Mouse (Mus musculus): ENCODE results near the gene Ccs. TPM values are rescaled to one million over a fixed set of nuclear protein-coding genes. Genes with fewer than 3 reads are reported as not detected.

Ccs gene
- total RNA-seq (2014; rRNA removed; ENCODE audit: low replicate concordance) (23.2 and 58.6 TPM in 2 replicates), polyA plus RNA-seq (2015; fragmentation: Nextera tagmentation; extraction: Ambion mirVana) (41.8 and 42.1 TPM in 2 replicates)

DNA sequence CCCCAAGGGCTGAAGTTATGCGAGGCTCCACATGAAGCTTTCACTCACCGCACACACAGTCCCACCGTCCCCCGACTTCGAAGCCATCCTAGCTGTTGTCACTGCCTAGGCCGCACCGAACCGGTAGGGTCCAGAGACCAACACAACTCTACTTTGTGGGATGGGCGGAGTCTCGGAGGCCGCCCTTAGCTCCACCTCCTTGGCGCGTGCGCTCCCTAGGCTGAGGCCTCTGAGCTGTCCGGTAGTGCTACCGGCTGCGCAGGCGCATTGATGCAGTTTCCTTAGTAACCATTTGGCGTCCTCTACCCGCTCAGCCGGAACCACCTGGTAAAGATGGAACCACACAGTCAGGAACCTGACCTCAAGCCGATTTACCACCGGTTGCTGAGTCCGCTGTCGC, at the start of gene Ccs, which contains the start of gene Ccdc87:
Gene Ccs, minus strand, starts transcription at position 184 of the 400 bp plus-strand sequence.
Gene Ccdc87, plus strand, starts transcription at position 218 of the 400 bp plus-strand sequence.
- Histone ChIP-seq H3K27me3 (ENCODE audit: control insufficient read depth, insufficient read depth, low read length) (0 out of 2 replicates have a peak, but pooled peaks cover 18% of the 10 kb centered on the region), H3K9me3 (replicated peaks; ENCODE audit: control insufficient read depth, low read length) (no peaks in the 10 kb centered on the region), H3K4me1 (ENCODE audit: control insufficient read depth, insufficient read depth) (peaks cover 11% of the 10 kb centered on the region), H3K4me2 (ENCODE audit: low read depth, low read length) (peak within 1 kb of the TSS; percentile 94), H3K27ac (ENCODE audit: low read depth) (peak within 1 kb of the TSS; percentile 40), H3K36me3 (replicated peaks; ENCODE audit: control insufficient read depth, insufficient read depth, low read length) (no peaks in the 10 kb centered on the region), H3K4me3 (ENCODE audit: low read depth, low read length) (peak within 1 kb of the TSS; percentile 64), H3K9ac (replicated peaks; ENCODE audit: low read depth, low read length) (peak within 1 kb of the TSS; percentile 69)
- ATAC-seq (ENCODE audit: insufficient read depth, low read depth) = peak; percentile 99
- under 1% methylated on average over 25 of the region's 25 CpGs for WGBS
- TF ChIP-seq EP300 (IDR thresholded peaks at IDR 0.05; ENCODE audit: low read depth) = no peak
- DNase-seq (ENCODE audit: low spot score) = peak; percentile 97

DNA sequence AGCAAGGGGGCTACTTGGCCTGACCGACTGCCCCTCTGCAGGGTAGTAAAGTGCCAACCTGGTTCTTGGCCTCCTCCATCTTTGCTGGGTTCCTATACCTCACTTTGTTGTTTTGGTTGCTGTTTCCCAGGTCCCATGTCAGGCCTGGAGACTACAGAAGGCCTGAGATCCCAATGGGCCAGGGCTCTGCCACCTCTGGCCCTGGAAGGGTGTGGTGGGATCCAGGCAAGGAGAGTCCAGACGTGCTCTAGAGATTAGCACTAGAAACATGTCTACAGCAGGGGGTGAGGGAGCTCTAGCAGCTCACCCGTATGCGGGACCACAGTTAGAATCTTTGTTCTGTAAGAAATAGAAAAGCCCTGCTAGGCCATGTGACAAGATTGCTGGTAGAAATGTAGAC, 44.8 kb upstream of the Ccs start:
- Histone ChIP-seq H3K4me2 (ENCODE audit: low read depth, low read length) (no peak overlapping the region), H3K4me3 (ENCODE audit: low read depth, low read length) (no peak overlapping the region), H3K27ac (ENCODE audit: low read depth) (no peak overlapping the region), H3K9ac (replicated peaks; ENCODE audit: low read depth, low read length) (no peak overlapping the region), H3K36me3 (replicated peaks; ENCODE audit: control insufficient read depth, insufficient read depth, low read length) (0 out of 2 replicates have a peak, but pooled peaks cover 7% of the 10 kb centered on the region), H3K27me3 (ENCODE audit: control insufficient read depth, insufficient read depth, low read length) (no peaks in the 10 kb centered on the region), H3K4me1 (ENCODE audit: control insufficient read depth, insufficient read depth) (no peaks in the 10 kb centered on the region), H3K9me3 (replicated peaks; ENCODE audit: control insufficient read depth, low read length) (no peaks in the 10 kb centered on the region)
- WGBS = 77% methylated on average over 4 of the region's 4 CpGs
- TF ChIP-seq EP300 (IDR thresholded peaks at IDR 0.05; ENCODE audit: low read depth) = no peak
- TF ChIP-seq CTCF (IDR thresholded peaks at IDR 0.05; ENCODE audit: low read depth) = no peak
- DNase-seq (ENCODE audit: low spot score) (no peak), ATAC-seq (ENCODE audit: insufficient read depth, low read depth) (no peak)

DNA sequence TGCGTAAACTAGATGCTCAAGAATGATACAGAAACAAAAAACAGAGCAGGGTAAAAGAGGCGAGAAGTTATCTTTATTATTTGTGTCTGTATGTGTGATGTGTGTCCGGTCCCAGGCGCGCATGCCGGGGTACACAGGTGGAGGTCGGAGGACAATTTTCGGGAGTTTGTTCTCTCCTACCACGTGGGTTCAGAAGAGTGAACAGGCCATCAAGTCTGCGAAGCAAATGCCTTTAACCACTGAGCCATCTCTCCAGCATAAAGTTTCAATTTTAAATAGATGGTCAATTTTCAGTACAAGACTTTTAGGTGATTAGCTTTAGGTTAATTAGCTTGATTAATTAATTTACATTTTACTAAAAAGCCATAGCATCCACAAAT, 40.2 kb upstream of the Ccs start:
- Histone ChIP-seq H3K27me3 (ENCODE audit: control insufficient read depth, insufficient read depth, low read length) (0 out of 2 replicates have a peak, but pooled peaks cover 4% of the 10 kb centered on the region), H3K27ac (ENCODE audit: low read depth) (no peak overlapping the region), H3K4me1 (ENCODE audit: control insufficient read depth, insufficient read depth) (peaks cover 8% of the 10 kb centered on the region; the same call in 1 of the 2 replicates), H3K36me3 (replicated peaks; ENCODE audit: control insufficient read depth, insufficient read depth, low read length) (0 out of 2 replicates have a peak, but pooled peaks cover 7% of the 10 kb centered on the region), H3K9me3 (replicated peaks; ENCODE audit: control insufficient read depth, low read length) (no peaks in the 10 kb centered on the region), H3K9ac (replicated peaks; ENCODE audit: low read depth, low read length) (0 out of 2 replicates have a peak overlapping the region, but pooled peaks have one; percentile 85), H3K4me2 (ENCODE audit: low read depth, low read length) (peak overlapping the region; percentile 90), H3K4me3 (ENCODE audit: low read depth, low read length) (peak overlapping the region; percentile 89)
- DNase-seq (ENCODE audit: low spot score) = no peak
- WGBS = 58% methylated on average over 10 of the region's 10 CpGs
- TF ChIP-seq EP300 (IDR thresholded peaks at IDR 0.05; ENCODE audit: low read depth) = no peak
- TF ChIP-seq CTCF (IDR thresholded peaks at IDR 0.05; ENCODE audit: low read depth) = no peak
- ATAC-seq (ENCODE audit: insufficient read depth, low read depth) = no peak

DNA sequence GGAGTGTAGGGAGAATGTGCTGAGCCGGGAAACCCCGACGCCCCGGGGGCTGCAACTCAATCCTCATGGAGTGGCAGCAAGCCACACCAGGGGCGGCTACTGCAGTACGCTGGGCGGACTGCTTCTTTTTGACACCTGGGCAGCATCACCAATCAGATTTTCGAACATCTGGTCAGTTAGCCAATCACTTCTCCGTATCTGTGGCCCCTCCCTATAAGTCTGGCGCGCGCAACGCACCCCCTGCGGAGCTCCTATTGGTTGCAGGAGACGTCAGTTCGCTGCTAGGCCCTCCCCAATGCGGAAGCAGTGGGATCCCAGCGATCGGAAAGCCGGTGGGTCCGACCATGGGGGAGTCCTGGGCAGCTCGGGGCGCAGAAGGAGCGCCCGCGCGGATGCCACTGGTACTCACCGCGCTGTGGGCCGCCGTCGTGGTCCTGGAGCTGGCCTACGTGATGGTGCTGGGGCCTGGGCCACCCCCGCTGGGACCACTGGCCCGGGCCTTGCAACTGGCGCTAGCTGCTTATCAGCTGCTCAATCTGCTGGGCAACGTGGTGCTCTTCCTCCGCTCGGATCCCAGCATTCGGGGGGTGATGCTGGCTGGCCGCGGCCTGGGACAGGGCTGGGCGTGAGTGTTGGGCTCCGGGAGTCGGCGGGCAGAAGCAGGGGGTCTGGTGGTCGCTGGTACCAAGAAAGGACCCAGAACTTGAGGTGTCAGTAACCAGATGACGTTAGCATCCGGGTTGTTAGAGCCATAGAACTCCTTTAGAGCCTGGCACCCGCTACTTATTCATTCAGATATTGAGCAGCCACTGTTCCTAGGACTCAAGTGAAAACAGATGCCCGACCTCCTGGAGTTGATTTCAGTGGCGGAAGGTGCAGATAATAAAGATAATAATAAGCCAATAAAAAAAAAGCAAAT, 39.5 kb upstream of the Ccs start, which contains the start of gene Zdhhc24:
Gene Zdhhc24, plus strand, starts transcription at position 264 of the 919 bp plus-strand sequence.
- Histone ChIP-seq H3K27me3 (ENCODE audit: control insufficient read depth, insufficient read depth, low read length) (0 out of 2 replicates have a peak, but pooled peaks cover 4% of the 10 kb centered on the region), H3K36me3 (replicated peaks; ENCODE audit: control insufficient read depth, insufficient read depth, low read length) (0 out of 2 replicates have a peak, but pooled peaks cover 7% of the 10 kb centered on the region), H3K27ac (ENCODE audit: low read depth) (0 out of 2 replicates have a peak within 1 kb of the TSS, but pooled peaks have one; percentile 47), H3K9ac (replicated peaks; ENCODE audit: low read depth, low read length) (peak within 1 kb of the TSS; percentile 85), H3K4me1 (ENCODE audit: control insufficient read depth, insufficient read depth) (peaks cover 8% of the 10 kb centered on the region; the same call in 1 of the 2 replicates), H3K4me2 (ENCODE audit: low read depth, low read length) (peak within 1 kb of the TSS; percentile 90), H3K4me3 (ENCODE audit: low read depth, low read length) (peak within 1 kb of the TSS; percentile 89), H3K9me3 (replicated peaks; ENCODE audit: control insufficient read depth, low read length) (no peaks in the 10 kb centered on the region)
- WGBS = under 1% methylated on average over 52 of the region's 52 CpGs
- ATAC-seq (ENCODE audit: insufficient read depth, low read depth) (peak; percentile 99), DNase-seq (ENCODE audit: low spot score) (peak; percentile 91)
- TF ChIP-seq CTCF (IDR thresholded peaks at IDR 0.05; ENCODE audit: low read depth) = no peak
- TF ChIP-seq EP300 (IDR thresholded peaks at IDR 0.05; ENCODE audit: low read depth) = no peak

DNA sequence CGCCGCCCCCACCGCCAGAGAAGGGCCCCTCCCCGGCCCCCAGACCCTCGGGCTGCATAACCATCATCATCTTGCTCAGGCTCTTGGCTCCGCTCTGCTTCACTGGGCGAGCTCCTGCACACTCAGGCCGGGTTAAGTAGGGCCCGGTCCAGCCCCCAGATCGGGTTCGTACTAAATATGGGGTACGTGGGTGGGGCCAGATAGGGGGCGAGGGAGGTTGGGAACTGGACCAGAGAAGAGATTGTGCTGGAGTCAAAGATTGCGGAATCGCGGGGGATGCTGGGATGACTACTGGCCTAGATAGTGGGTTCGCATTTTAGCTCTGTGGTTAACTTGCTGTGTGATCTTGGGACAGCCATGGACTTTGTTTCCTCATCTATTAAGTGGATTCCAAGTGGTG, 38.7 kb upstream of the Ccs start, which contains the start of gene Actn3:
Gene Actn3, minus strand, starts transcription at position 125 of the 400 bp plus-strand sequence.
- Histone ChIP-seq H3K9ac (replicated peaks; ENCODE audit: low read depth, low read length) (peak within 1 kb of the TSS; percentile 85), H3K4me3 (ENCODE audit: low read depth, low read length) (peak within 1 kb of the TSS; percentile 89), H3K4me1 (ENCODE audit: control insufficient read depth, insufficient read depth) (peaks cover 8% of the 10 kb centered on the region; the same call in 1 of the 2 replicates), H3K27ac (ENCODE audit: low read depth) (0 out of 2 replicates have a peak within 1 kb of the TSS, but pooled peaks have one; percentile 47), H3K27me3 (ENCODE audit: control insufficient read depth, insufficient read depth, low read length) (0 out of 2 replicates have a peak, but pooled peaks cover 4% of the 10 kb centered on the region), H3K4me2 (ENCODE audit: low read depth, low read length) (peak within 1 kb of the TSS; percentile 90), H3K9me3 (replicated peaks; ENCODE audit: control insufficient read depth, low read length) (no peaks in the 10 kb centered on the region), H3K36me3 (replicated peaks; ENCODE audit: control insufficient read depth, insufficient read depth, low read length) (no peaks in the 10 kb centered on the region)
- ATAC-seq (ENCODE audit: insufficient read depth, low read depth) = no peak
- no peak for DNase-seq (ENCODE audit: low spot score)
- 2% methylated on average over 17 of the region's 17 CpGs for WGBS
- TF ChIP-seq CTCF (IDR thresholded peaks at IDR 0.05; ENCODE audit: low read depth) (no peak), EP300 (IDR thresholded peaks at IDR 0.05; ENCODE audit: low read depth) (no peak)
